Mouse (Mus musculus) hindbrain, embryonic 16.5 days (tissue): Measurements from ENCODE around the gene Nlk. TPM values are rescaled to one million over a fixed set of nuclear protein-coding genes. Genes with fewer than 3 reads are reported as not detected.

Experiments
- ATAC-seq: fragments of 200-750 bp; cut with Nextera tagmentation; 2 replicates; pipeline ENCODE4 v1.8.0; 2017; ENCODE audit warnings: moderate TSS enrichment, moderate library complexity
- H3K27ac ChIP-seq: fragments of 300-500 bp; sonication (generic); 2 replicates; pipeline ENCODE4 v1.5.1; 2014; ENCODE audit warnings: low read depth, mild to moderate bottlenecking, control low read depth, low read length, moderate library complexity
- H3K27me3 ChIP-seq: fragments of 300-500 bp; sonication (generic); replicated peaks from 2 replicates; pipeline ENCODE4 v1.6.1; 2014; ENCODE audit warnings: low read length; ENCODE audit not compliant: control insufficient read depth, insufficient read depth
- H3K36me3 ChIP-seq: fragments of 300-500 bp; sonication (generic); 2 replicates; pipeline ENCODE4 v1.6.1; 2014; ENCODE audit warnings: mild to moderate bottlenecking, low read length, moderate library complexity, mixed read lengths; ENCODE audit not compliant: control insufficient read depth, insufficient read depth
- H3K4me1 ChIP-seq: fragments of 300-500 bp; sonication (generic); 2 replicates; pipeline ENCODE4 v1.6.1; 2014; ENCODE audit warnings: low read depth, low read length; ENCODE audit not compliant: control insufficient read depth, insufficient read depth
- H3K4me2 ChIP-seq: fragments of 300-500 bp; sonication (generic); 2 replicates; pipeline ENCODE4 v1.6.1; 2014; ENCODE audit warnings: mild to moderate bottlenecking, low read length, control low read depth, moderate library complexity
- H3K4me3 ChIP-seq: fragments of 300-500 bp; sonication (generic); 2 replicates; pipeline ENCODE4 v1.5.1; 2014; ENCODE audit warnings: mild to moderate bottlenecking, low read length, control low read depth, moderate library complexity
- H3K9ac ChIP-seq: fragments of 300-500 bp; sonication (generic); 2 replicates; pipeline ENCODE4 v1.6.1; 2014; ENCODE audit warnings: low read depth, mild to moderate bottlenecking, control low read depth, low read length, moderate library complexity
- H3K9me3 ChIP-seq: fragments of 300-500 bp; sonication (generic); 2 replicates; pipeline ENCODE4 v1.6.1; 2014; ENCODE audit warnings: mild to moderate bottlenecking, low read length, moderate library complexity; ENCODE audit not compliant: control insufficient read depth
- WGBS: fragments of 180-500 bp; shearing (Covaris S2); extraction: QIAGEN DNeasy Blood & Tissue Kit; methylation state at CpG from one replicate; pipeline ENCODE4 v1.1.7; 2014; 5-methylcytosine and 5-hydroxymethylcytosine counted together
- polyA plus RNA-seq: library from polyadenylated mRNA; unstranded; fragments of >200 nt; fragmentation: Nextera tagmentation; extraction: Ambion mirVana; gene quantifications from 2 replicates; pipeline ENCODE4 v1.2.1, GENCODE M21; 2015

The Nlk gene
- polyA plus RNA-seq, 1 experiment from 2014 or later: 19.4 TPM

GRCm38 (mm10) chr11:78569806-78570205, 127.4 kb downstream of the Nlk start:
- Histone ChIP-seq H3K36me3 (peaks cover 6% of the 10 kb centered on the region), H3K27ac (no peak overlapping the region), H3K9me3 (no peaks in the 10 kb centered on the region), H3K27me3 (no peaks in the 10 kb centered on the region), H3K4me2 (no peak overlapping the region), H3K4me3 (no peak overlapping the region), H3K9ac (no peak overlapping the region), H3K4me1 (no peaks in the 10 kb centered on the region)
- ATAC-seq: no peak
- WGBS: 76% methylated on average over 3 of the region's 3 CpGs

- Histone ChIP-seq H3K9me3 (no peaks in the 10 kb centered on the region), H3K4me3 (no peak overlapping the region), H3K27ac (no peak overlapping the region), H3K27me3 (no peaks in the 10 kb centered on the region), H3K9ac (no peak overlapping the region), H3K4me1 (no peaks in the 10 kb centered on the region), H3K36me3 (peaks cover 6% of the 10 kb centered on the region), H3K4me2 (no peak overlapping the region)
- 85% methylated on average over 10 of the region's 10 CpGs for WGBS
- no peak for ATAC-seq
These were observed 128.3 kb downstream of the Nlk start for GRCm38 (mm10) chr11:78568827-78569226.

- ATAC-seq: no peak
- no peaks in the 10 kb centered on the region for H3K9me3 ChIP-seq
- no peaks in the 10 kb centered on the region for H3K27me3 ChIP-seq
- no peak overlapping the region for H3K27ac ChIP-seq
- H3K4me2 ChIP-seq: no peak overlapping the region
- WGBS: 92% methylated on average over 6 of the region's 6 CpGs
- H3K4me3 ChIP-seq: no peak overlapping the region
- no peaks in the 10 kb centered on the region for H3K4me1 ChIP-seq
- H3K36me3 ChIP-seq: peaks cover 4% of the 10 kb centered on the region
- H3K9ac ChIP-seq: no peak overlapping the region
These were observed 129.6 kb downstream of the Nlk start for GRCm38 (mm10) chr11:78567614-78568013.

GRCm38 (mm10) chr11:78566775-78567174, 130.4 kb downstream of the Nlk start:
- H3K9ac ChIP-seq: no peak overlapping the region
- no peaks in the 10 kb centered on the region; the same call in none of the 2 replicates for H3K36me3 ChIP-seq
- H3K9me3 ChIP-seq: no peaks in the 10 kb centered on the region
- 87% methylated on average over 6 of the region's 6 CpGs for WGBS
- H3K4me2 ChIP-seq: no peak overlapping the region
- no peaks in the 10 kb centered on the region for H3K4me1 ChIP-seq
- ATAC-seq: no peak
- H3K27me3 ChIP-seq: no peaks in the 10 kb centered on the region
- no peak overlapping the region for H3K4me3 ChIP-seq
- H3K27ac ChIP-seq: no peak overlapping the region

- no peaks in the 10 kb centered on the region for H3K27me3 ChIP-seq
- no peak overlapping the region for H3K9ac ChIP-seq
- no peak overlapping the region for H3K4me3 ChIP-seq
- WGBS: 13% methylated on average over 4 of the region's 4 CpGs
- H3K4me1 ChIP-seq: no peaks in the 10 kb centered on the region
- H3K4me2 ChIP-seq: no peak overlapping the region
- H3K9me3 ChIP-seq: no peaks in the 10 kb centered on the region
- no peak overlapping the region for H3K27ac ChIP-seq
- H3K36me3 ChIP-seq: no peaks in the 10 kb centered on the region; the same call in 1 of the 2 replicates
- ATAC-seq: peak; percentile 63; the same call in 1 of the 2 replicates
These were observed 136.7 kb downstream of the Nlk start for GRCm38 (mm10) chr11:78560447-78560846.

GRCm38 (mm10) chr11:78557241-78557640, 139.9 kb downstream of the Nlk start:
- Histone ChIP-seq H3K27ac (no peak overlapping the region), H3K4me2 (no peak overlapping the region), H3K36me3 (no peaks in the 10 kb centered on the region), H3K4me3 (no peak overlapping the region), H3K4me1 (no peaks in the 10 kb centered on the region), H3K9me3 (no peaks in the 10 kb centered on the region), H3K9ac (no peak overlapping the region), H3K27me3 (no peaks in the 10 kb centered on the region)
- no peak for ATAC-seq
- WGBS: 54% methylated on average over 8 of the region's 8 CpGs

GRCm38 (mm10) chr11:78556070-78556469, 141.1 kb downstream of the Nlk start:
- no peaks in the 10 kb centered on the region for H3K9me3 ChIP-seq
- no peaks in the 10 kb centered on the region for H3K27me3 ChIP-seq
- no peak for ATAC-seq
- H3K4me1 ChIP-seq: peaks cover 2% of the 10 kb centered on the region; the same call in 1 of the 2 replicates
- H3K36me3 ChIP-seq: no peaks in the 10 kb centered on the region
- WGBS: 84% methylated on average over 4 of the region's 4 CpGs
- H3K27ac ChIP-seq: no peak overlapping the region
- H3K4me2 ChIP-seq: no peak overlapping the region
- no peak overlapping the region for H3K4me3 ChIP-seq
- no peak overlapping the region for H3K9ac ChIP-seq

GRCm38 (mm10) chr11:78555623-78556022, 141.6 kb downstream of the Nlk start:
- Histone ChIP-seq H3K4me3 (no peak overlapping the region), H3K27ac (no peak overlapping the region), H3K9ac (no peak overlapping the region), H3K9me3 (no peaks in the 10 kb centered on the region), H3K36me3 (no peaks in the 10 kb centered on the region), H3K27me3 (no peaks in the 10 kb centered on the region), H3K4me2 (no peak overlapping the region), H3K4me1 (peaks cover 2% of the 10 kb centered on the region; the same call in 1 of the 2 replicates)
- 84% methylated on average over 3 of the region's 3 CpGs for WGBS
- ATAC-seq: no peak

- peaks cover 13% of the 10 kb centered on the region for H3K4me1 ChIP-seq
- peak overlapping the region; percentile 88 for H3K27ac ChIP-seq
- 36% methylated on average over 6 of the region's 6 CpGs for WGBS
- H3K9me3 ChIP-seq: no peaks in the 10 kb centered on the region
- peak overlapping the region; percentile 76 for H3K4me2 ChIP-seq
- peak; percentile 37 for ATAC-seq
- H3K36me3 ChIP-seq: no peaks in the 10 kb centered on the region
- no peaks in the 10 kb centered on the region for H3K27me3 ChIP-seq
- H3K9ac ChIP-seq: peak overlapping the region; percentile 72
- peak overlapping the region; percentile 69 for H3K4me3 ChIP-seq
These were observed 146.1 kb downstream of the Nlk start for GRCm38 (mm10) chr11:78551059-78551398.
